Mouse (Mus musculus) liver, postnatal 0 days (tissue): ENCODE measurements at regions not wholly inside any gene's neighbourhood (a gene's known extent, or its start where the extent isn't known, plus 50 kb on each side); places are given as distances from the start of the nearest gene placed in this dataset.

Experiments used
- CTCF ChIP-seq: sonication (generic); IDR thresholded peaks from 2 replicates; pipeline ENCODE4 v1.5.1; 2016; ENCODE audit warnings: antibody characterized with exemption, low read depth
- EP300 ChIP-seq: IDR thresholded peaks from 2 replicates; pipeline ENCODE4 v1.6.1; 2016; ENCODE audit warnings: antibody characterized with exemption, low read depth, mild to moderate bottlenecking

DNA sequence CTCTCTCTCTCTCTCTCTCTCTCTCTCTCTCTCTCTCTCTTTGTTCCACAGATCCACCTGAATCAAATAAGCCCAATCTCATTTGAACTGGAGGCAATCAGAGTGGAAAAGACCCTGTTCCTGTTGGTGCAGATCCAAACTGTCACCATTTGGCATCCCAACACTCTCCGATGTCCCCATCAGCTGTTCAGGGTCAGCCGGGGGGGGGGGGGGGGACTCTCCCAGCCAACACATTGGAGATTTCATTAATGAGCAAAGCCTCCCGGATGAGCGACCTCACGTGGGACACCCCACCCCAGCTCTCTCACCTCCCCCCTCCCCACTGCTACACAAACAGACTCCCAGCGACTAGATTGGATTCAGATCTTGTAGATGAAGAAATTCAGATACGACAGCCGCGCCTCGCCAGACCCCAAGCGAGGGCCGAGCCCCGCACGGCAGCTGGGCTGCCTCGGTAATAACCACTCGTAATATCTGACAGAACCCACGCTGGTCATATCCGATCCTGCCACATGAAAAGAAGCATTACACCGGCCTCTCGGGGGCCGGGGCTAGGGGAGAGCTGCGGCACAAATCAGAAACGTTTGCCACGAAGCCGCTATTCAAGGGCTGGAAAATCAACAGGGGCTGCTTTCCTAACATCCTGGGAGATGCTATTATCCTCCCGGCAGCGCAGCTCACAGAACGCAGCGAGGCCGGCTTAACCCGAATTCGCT is 164.2 kb downstream of the H2al1j start:
- TF ChIP-seq CTCF (no peak), EP300 (no peak)
